Mouse (Mus musculus) limb, embryonic 15.5 days (tissue): ENCODE measurements around the gene Rps8. TPM values are rescaled to one million over a fixed set of nuclear protein-coding genes. Genes with fewer than 3 reads are reported as not detected.
A peak's percentile ranks its signal among the peaks of the same experiment; 100 is the strongest.

Experiments
- ATAC-seq: fragments of 200-750 bp; cut with Nextera tagmentation; 2 replicates; pipeline ENCODE4 v1.8.0; 2017; ENCODE audit warnings: low read depth, moderate TSS enrichment; ENCODE audit not compliant: insufficient number of reproducible peaks, low FRiP score, low TSS enrichment
- H3K27ac ChIP-seq: fragments of 300-500 bp; sonication (generic); 2 replicates; pipeline ENCODE4 v1.5.1; 2015; ENCODE audit warnings: moderate library complexity, mild to moderate bottlenecking, inconsistent platforms
- H3K27me3 ChIP-seq: fragments of 300-500 bp; sonication (generic); 2 replicates; pipeline ENCODE4 v1.6.1; 2015; ENCODE audit warnings: inconsistent platforms
- H3K36me3 ChIP-seq: fragments of 300-500 bp; sonication (generic); 2 replicates; pipeline ENCODE4 v1.6.1; 2015; ENCODE audit warnings: inconsistent platforms
- H3K4me1 ChIP-seq: fragments of 300-500 bp; sonication (generic); 2 replicates; pipeline ENCODE4 v1.6.1; 2015; ENCODE audit warnings: inconsistent platforms
- H3K4me2 ChIP-seq: fragments of 300-500 bp; sonication (generic); 2 replicates; pipeline ENCODE4 v1.6.1; 2015; ENCODE audit warnings: mild to moderate bottlenecking, inconsistent platforms
- H3K4me3 ChIP-seq: fragments of 300-500 bp; sonication (generic); 2 replicates; pipeline ENCODE4 v1.5.1; 2015; ENCODE audit warnings: mild to moderate bottlenecking, inconsistent platforms
- H3K9ac ChIP-seq: fragments of 300-500 bp; sonication (generic); 2 replicates; pipeline ENCODE4 v1.6.1; 2015; ENCODE audit warnings: inconsistent platforms
- H3K9me3 ChIP-seq: fragments of 300-500 bp; sonication (generic); 2 replicates; pipeline ENCODE4 v1.6.1; 2016; ENCODE audit warnings: inconsistent platforms
- WGBS: fragments of 180-500 bp; shearing (Covaris S2); methylation state at CpG from one replicate; pipeline ENCODE4 v1.1.7; 2015; 5-methylcytosine and 5-hydroxymethylcytosine counted together
- polyA plus RNA-seq: library from polyadenylated mRNA; unstranded; fragments of >200 nt; fragmentation: Nextera tagmentation; extraction: Ambion mirVana; gene quantifications from 2 replicates; pipeline ENCODE4 v1.2.1, GENCODE M21; 2015

Rps8 gene
- polyA plus RNA-seq, 1 experiment from 2014 or later = 994 TPM

GRCm38 (mm10) chr4:117122209-117122608, 33.8 kb downstream of the Rps8 start:
- no peaks in the 10 kb centered on the region for H3K9me3 ChIP-seq
- peaks cover 45% of the 10 kb centered on the region for H3K4me1 ChIP-seq
- H3K36me3 ChIP-seq = no peaks in the 10 kb centered on the region
- WGBS = 69% methylated on average over 4 of the region's 4 CpGs
- no peak overlapping the region for H3K9ac ChIP-seq
- no peaks in the 10 kb centered on the region for H3K27me3 ChIP-seq
- H3K4me3 ChIP-seq = no peak overlapping the region
- H3K27ac ChIP-seq = no peak overlapping the region
- no peak overlapping the region for H3K4me2 ChIP-seq
- no peak for ATAC-seq

DNA sequence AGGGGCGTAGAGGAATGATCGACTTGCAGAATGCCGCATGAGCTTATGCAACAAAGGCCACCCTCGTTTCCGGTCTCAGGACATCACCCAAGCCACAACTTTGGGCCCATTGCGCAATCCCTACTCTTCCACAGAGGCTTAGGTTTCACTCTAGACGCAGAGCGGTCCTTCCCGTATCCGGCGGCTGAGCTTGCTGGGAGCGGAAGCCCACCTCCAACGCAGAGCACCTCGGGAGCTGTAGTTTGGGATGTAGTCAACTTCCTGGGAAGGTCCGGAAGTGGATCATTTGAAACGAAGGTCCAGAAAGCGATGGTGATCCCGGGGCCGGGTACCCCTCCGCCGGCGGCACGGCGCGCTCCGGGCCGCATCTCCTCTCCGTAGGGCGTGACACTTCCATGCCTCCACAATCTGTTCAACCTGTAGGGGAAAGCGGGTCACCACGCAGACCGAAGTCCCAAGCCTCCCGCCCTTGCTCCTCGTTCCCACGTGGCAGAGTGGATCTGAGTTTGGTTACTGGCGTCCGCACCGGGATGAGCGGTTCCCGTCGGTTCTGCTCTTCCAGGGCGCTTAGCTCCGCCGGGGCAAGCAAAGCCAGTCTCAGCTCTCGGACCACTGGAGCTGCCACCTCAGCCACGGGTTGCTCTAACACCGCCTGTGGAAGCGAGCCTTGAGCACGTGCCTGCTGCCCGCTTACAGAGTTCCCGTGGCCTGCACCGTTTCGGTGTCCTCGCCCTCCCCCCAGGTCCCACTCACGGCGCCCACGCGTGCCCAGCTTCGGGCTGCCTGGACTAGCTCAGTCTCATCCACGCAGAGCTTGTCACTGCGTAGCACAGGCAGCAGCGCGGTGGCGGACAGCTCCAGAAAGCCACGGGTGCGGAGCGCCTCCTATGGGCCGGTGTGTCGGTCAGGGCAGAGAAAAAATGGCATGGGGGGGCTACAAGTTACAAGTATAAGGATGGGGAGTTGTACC, 35.3 kb downstream of the Rps8 start:
- peak overlapping the region; percentile 100 for H3K4me2 ChIP-seq
- WGBS = under 1% methylated on average over 69 of the region's 69 CpGs
- peak; percentile 85 for ATAC-seq

GRCm38 (mm10) chr4:117120052-117120444, 36.0 kb downstream of the Rps8 start:
- 6% methylated on average over 10 of the region's 10 CpGs for WGBS
- ATAC-seq = no peak

More for the DNA sequence above, 35.3 kb downstream of the Rps8 start:
- Histone ChIP-seq H3K9ac (peak overlapping the region; percentile 62), H3K9me3 (no peaks in the 10 kb centered on the region), H3K27ac (peak overlapping the region; percentile 89), H3K4me1 (peaks cover 34% of the 10 kb centered on the region), H3K4me3 (peak overlapping the region; percentile 73), H3K36me3 (no peaks in the 10 kb centered on the region), H3K27me3 (no peaks in the 10 kb centered on the region)

DNA sequence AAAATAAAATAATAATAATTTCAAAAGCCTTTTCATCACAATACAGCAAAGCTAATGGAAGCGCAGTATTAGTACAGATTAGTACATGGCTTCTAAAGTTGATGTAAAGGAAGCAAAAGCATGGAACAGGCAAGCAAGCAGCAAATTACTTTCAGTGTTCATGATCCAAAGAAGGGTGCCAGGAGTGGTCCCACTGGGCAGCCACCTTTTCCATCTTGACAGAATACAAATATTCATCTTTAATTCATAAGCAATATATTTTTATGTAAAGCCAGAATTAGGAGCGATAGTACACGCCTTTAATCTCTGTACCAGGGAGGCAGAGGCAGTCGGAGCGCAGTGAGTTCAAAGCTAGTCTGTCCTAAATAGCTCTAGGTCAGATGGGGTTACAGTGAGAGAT, 36.4 kb downstream of the Rps8 start:
- H3K4me3 ChIP-seq = peak overlapping the region; percentile 73
- H3K27ac ChIP-seq = peak overlapping the region; percentile 89
- H3K9ac ChIP-seq = peak overlapping the region; percentile 57
- peaks cover 5% of the 10 kb centered on the region; the same call in 1 of the 2 replicates for H3K36me3 ChIP-seq
- no peaks in the 10 kb centered on the region for H3K27me3 ChIP-seq
- no peaks in the 10 kb centered on the region for H3K9me3 ChIP-seq
- H3K4me1 ChIP-seq = peaks cover 23% of the 10 kb centered on the region
- H3K4me2 ChIP-seq = peak overlapping the region; percentile 100
- no peak for ATAC-seq
- WGBS = 68% methylated on average over 5 of the region's 5 CpGs

More at GRCm38 (mm10) chr4:117120052-117120444, 36.0 kb downstream of the Rps8 start:
- Histone ChIP-seq H3K27me3 (no peaks in the 10 kb centered on the region), H3K36me3 (peaks cover under 1% of the 10 kb centered on the region; the same call in 1 of the 2 replicates), H3K9ac (peak overlapping the region; percentile 57), H3K4me3 (peak overlapping the region; percentile 73), H3K9me3 (no peaks in the 10 kb centered on the region), H3K4me2 (peak overlapping the region; percentile 100), H3K4me1 (peaks cover 27% of the 10 kb centered on the region), H3K27ac (peak overlapping the region; percentile 89)

- H3K4me3 ChIP-seq = no peak overlapping the region
- no peak overlapping the region for H3K9ac ChIP-seq
- peaks cover 15% of the 10 kb centered on the region for H3K4me1 ChIP-seq
- no peaks in the 10 kb centered on the region for H3K9me3 ChIP-seq
- no peak overlapping the region for H3K4me2 ChIP-seq
- no peak overlapping the region for H3K27ac ChIP-seq
- WGBS = 88% methylated on average over 7 of the region's 7 CpGs
- ATAC-seq = no peak
- H3K27me3 ChIP-seq = no peaks in the 10 kb centered on the region
- peaks cover 11% of the 10 kb centered on the region; the same call in 1 of the 2 replicates for H3K36me3 ChIP-seq
These were observed 38.1 kb downstream of the Rps8 start for GRCm38 (mm10) chr4:117117931-117118330.

- Histone ChIP-seq H3K27ac (no peak overlapping the region), H3K4me1 (peaks cover 5% of the 10 kb centered on the region), H3K27me3 (no peaks in the 10 kb centered on the region), H3K36me3 (peaks cover 29% of the 10 kb centered on the region), H3K9me3 (no peaks in the 10 kb centered on the region), H3K4me3 (no peak overlapping the region), H3K9ac (no peak overlapping the region), H3K4me2 (no peak overlapping the region)
- 72% methylated on average over 5 of the region's 5 CpGs for WGBS
- ATAC-seq = no peak
These were observed 40.5 kb downstream of the Rps8 start for GRCm38 (mm10) chr4:117115592-117115991.

DNA sequence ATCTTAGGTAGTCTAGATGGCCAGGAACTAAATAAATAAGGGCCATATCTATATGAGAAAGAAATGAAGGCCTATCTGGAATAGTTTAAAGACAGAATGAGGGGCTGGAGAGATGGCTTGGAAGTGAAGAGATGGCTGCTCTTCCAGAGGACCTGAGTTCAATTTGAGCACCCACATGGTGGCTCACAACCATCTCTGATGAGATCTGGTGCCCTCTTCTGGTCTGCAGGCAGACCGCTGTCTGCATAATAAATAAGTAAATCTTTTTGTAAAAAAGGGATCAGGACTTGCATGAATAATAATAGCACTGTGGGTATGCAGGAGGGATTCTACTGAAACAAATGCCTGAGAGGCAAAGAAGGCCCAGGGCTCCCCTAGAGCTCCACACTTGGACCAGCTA, 42.8 kb downstream of the Rps8 start:
- peaks cover 51% of the 10 kb centered on the region for H3K36me3 ChIP-seq
- no peak for ATAC-seq

GRCm38 (mm10) chr4:117110985-117111384, 45.1 kb downstream of the Rps8 start:
- Histone ChIP-seq H3K4me1 (no peaks in the 10 kb centered on the region), H3K4me2 (no peak overlapping the region), H3K36me3 (peaks cover 63% of the 10 kb centered on the region), H3K4me3 (no peak overlapping the region), H3K9ac (no peak overlapping the region), H3K27me3 (no peaks in the 10 kb centered on the region), H3K9me3 (no peaks in the 10 kb centered on the region), H3K27ac (no peak overlapping the region)
- 90% methylated on average over 11 of the region's 11 CpGs for WGBS
- no peak for ATAC-seq

More for the DNA sequence above, 42.8 kb downstream of the Rps8 start:
- no peak overlapping the region for H3K27ac ChIP-seq
- no peaks in the 10 kb centered on the region for H3K9me3 ChIP-seq
- H3K27me3 ChIP-seq = no peaks in the 10 kb centered on the region
- WGBS = 90% methylated on average over 1 of the region's 1 CpGs
- H3K9ac ChIP-seq = no peak overlapping the region
- no peaks in the 10 kb centered on the region for H3K4me1 ChIP-seq
- no peak overlapping the region for H3K4me2 ChIP-seq
- H3K4me3 ChIP-seq = no peak overlapping the region

DNA sequence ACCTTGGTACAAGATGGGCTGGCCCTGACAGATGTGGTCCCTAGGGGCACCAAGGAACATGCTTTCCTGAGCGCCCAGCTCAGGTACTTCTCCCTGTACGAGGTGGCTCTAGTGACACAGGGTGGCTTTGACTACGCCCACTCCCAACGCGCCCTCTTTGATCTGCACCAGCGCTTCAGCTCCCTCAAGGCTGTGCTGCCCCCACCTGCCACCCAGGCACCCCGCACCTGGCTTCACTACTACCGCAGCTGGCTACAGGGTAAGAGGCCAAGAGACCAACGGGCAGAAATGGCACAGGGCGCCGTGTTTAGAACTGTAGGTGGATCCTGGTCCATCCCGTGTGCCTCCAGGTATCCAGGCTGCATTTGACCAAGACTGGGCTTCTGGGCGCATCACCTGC, 45.8 kb downstream of the Rps8 start:
- Histone ChIP-seq H3K27me3 (no peaks in the 10 kb centered on the region), H3K4me1 (peaks cover 1% of the 10 kb centered on the region), H3K4me3 (no peak overlapping the region), H3K9me3 (no peaks in the 10 kb centered on the region), H3K36me3 (peaks cover 63% of the 10 kb centered on the region), H3K27ac (no peak overlapping the region), H3K4me2 (no peak overlapping the region), H3K9ac (no peak overlapping the region)
- no peak for ATAC-seq
- 88% methylated on average over 13 of the region's 13 CpGs for WGBS

DNA sequence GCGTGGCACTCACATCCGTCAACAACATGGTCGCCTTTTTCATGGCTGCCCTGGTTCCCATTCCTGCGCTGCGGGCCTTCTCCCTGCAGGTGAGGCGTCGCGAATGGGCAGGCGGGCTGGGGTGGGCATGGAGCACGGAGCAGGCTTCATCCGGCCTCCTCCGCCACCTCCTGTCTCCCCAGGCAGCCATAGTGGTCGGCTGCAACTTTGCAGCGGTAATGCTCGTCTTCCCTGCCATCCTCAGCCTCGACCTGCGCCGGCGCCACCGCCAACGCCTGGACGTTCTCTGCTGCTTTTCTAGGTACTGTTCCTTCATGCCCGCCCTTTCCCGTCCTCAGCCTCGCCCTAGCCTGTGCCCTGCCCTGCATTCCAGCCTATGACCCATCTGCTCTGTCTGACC, 46.7 kb downstream of the Rps8 start:
- WGBS = 94% methylated on average over 25 of the region's 25 CpGs
- H3K4me2 ChIP-seq = no peak overlapping the region
- peaks cover 55% of the 10 kb centered on the region for H3K36me3 ChIP-seq
- H3K9me3 ChIP-seq = no peaks in the 10 kb centered on the region
- peaks cover 8% of the 10 kb centered on the region for H3K4me1 ChIP-seq
- ATAC-seq = no peak
- H3K4me3 ChIP-seq = no peak overlapping the region
- H3K27ac ChIP-seq = no peak overlapping the region
- no peak overlapping the region for H3K9ac ChIP-seq
- H3K27me3 ChIP-seq = no peaks in the 10 kb centered on the region

DNA sequence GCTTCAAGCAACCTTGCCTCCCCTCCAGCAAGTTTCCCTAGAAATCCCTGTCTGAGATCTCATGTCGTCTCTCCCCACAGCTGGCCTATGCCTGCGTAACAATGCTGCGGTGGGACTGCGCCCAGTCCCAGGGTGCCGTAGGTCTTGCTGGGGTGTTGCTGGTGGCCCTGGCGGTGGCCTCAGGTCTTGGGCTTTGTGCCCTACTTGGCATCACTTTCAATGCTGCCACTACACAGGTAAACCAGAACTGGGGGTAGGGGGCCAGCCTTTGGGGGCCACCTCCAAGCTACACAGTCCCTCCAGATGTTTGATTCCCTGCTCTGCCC, 47.6 kb downstream of the Rps8 start:
- Histone ChIP-seq H3K27ac (no peak overlapping the region), H3K9me3 (no peaks in the 10 kb centered on the region), H3K4me3 (no peak overlapping the region), H3K9ac (no peak overlapping the region), H3K4me2 (no peak overlapping the region), H3K4me1 (peaks cover 8% of the 10 kb centered on the region), H3K36me3 (peaks cover 52% of the 10 kb centered on the region), H3K27me3 (no peaks in the 10 kb centered on the region)
- WGBS = 90% methylated on average over 6 of the region's 6 CpGs
- ATAC-seq = no peak

- no peak for ATAC-seq
- H3K27me3 ChIP-seq = no peaks in the 10 kb centered on the region
- H3K36me3 ChIP-seq = peaks cover 52% of the 10 kb centered on the region
- H3K4me2 ChIP-seq = no peak overlapping the region
- no peak overlapping the region for H3K27ac ChIP-seq
- 89% methylated on average over 18 of the region's 18 CpGs for WGBS
- peaks cover 8% of the 10 kb centered on the region for H3K4me1 ChIP-seq
- no peak overlapping the region for H3K9ac ChIP-seq
- H3K9me3 ChIP-seq = no peaks in the 10 kb centered on the region
- no peak overlapping the region for H3K4me3 ChIP-seq
These were observed 48.1 kb downstream of the Rps8 start for GRCm38 (mm10) chr4:117107813-117108523.
